Mouse (Mus musculus): ENCODE measurements at regions not wholly inside any gene's neighbourhood (a gene's known extent, or its start where the extent isn't known, plus 50 kb on each side); places are given as distances from the start of the nearest gene placed in this dataset.

DNA sequence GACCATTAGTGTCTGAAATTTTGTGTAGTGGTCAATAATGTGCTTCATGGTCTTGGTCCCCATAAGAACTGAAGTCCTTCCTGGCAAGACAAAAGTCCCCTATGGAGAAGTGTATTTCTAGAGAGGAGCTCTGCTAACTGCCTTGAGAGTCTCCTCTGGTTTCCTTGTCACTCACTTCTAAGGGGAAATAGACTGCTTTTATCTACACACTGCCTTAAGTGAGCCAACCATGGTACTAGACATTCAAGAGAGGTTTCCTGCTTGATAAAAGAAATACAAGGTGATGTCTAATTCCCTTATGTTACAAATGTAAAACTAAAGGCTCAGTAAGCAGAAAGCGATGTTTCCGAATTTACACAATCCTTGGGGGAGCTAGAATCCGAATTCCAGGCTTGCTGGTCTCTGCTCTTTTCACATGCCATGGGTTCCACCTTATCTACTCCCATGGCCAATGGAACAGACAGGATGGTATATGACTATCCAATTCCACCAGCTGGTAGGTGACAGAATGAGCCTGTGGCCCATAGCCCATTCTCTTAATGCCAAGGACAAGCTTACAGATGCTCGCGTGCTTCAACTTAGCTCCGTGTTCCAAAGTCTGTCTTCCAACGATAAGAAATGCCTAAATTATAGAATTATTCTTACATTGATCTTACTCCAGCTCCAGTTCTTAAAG is 305.3 kb downstream of the Fam49a start:
- TF ChIP-seq CTCF (IDR thresholded peaks at IDR 0.05; ENCODE audit: borderline replicate concordance, insufficient read depth, low read depth, low read length) = no peak
- no peak for TF ChIP-seq POLR2A (IDR thresholded peaks at IDR 0.05; ENCODE audit: borderline replicate concordance, insufficient read depth, low read length)

All from cerebellum, adult 2 months (tissue).